Mouse (Mus musculus) embryonic facial prominence, embryonic 14.5 days (tissue): ENCODE results near the gene P2ry2. TPM values are rescaled to one million over a fixed set of nuclear protein-coding genes. Genes with fewer than 3 reads are reported as not detected.
A peak's percentile ranks its signal among the peaks of the same experiment; 100 is the strongest.

Experiments used
- ATAC-seq: fragments of 200-750 bp; cut with Nextera tagmentation; 2 replicates; pipeline ENCODE4 v1.8.0; 2017; ENCODE audit warnings: low read depth, moderate number of reproducible peaks, moderate TSS enrichment
- DNase-seq: peaks from one replicate; pipeline ENCODE4 v3.0.0-alpha.2; 2015; ENCODE audit warnings: low spot score
- H3K27ac ChIP-seq: fragments of 300-500 bp; sonication (generic); replicated peaks from 2 replicates; pipeline ENCODE4 v1.5.1; 2014; ENCODE audit warnings: low read depth, mild to moderate bottlenecking, low read length, moderate library complexity
- H3K27me3 ChIP-seq: fragments of 300-500 bp; sonication (generic); replicated peaks from 2 replicates; pipeline ENCODE4 v1.6.1; 2014; ENCODE audit warnings: low read length; ENCODE audit not compliant: control insufficient read depth, insufficient read depth
- H3K36me3 ChIP-seq: fragments of 300-500 bp; sonication (generic); 2 replicates; pipeline ENCODE4 v1.6.1; 2014; ENCODE audit warnings: low read length, mixed read lengths; ENCODE audit not compliant: control insufficient read depth, insufficient read depth
- H3K4me1 ChIP-seq: fragments of 300-500 bp; sonication (generic); 2 replicates; pipeline ENCODE4 v1.6.1; 2014; ENCODE audit warnings: antibody characterized with exemption, low read length; ENCODE audit not compliant: control insufficient read depth, insufficient read depth
- H3K4me2 ChIP-seq: fragments of 300-500 bp; sonication (generic); 2 replicates; pipeline ENCODE4 v1.6.1; 2014; ENCODE audit warnings: low read depth, mild to moderate bottlenecking, low read length, moderate library complexity, mixed read lengths
- H3K4me3 ChIP-seq: fragments of 300-500 bp; sonication (generic); 2 replicates; pipeline ENCODE4 v1.5.1; 2014; ENCODE audit warnings: low read depth, mild to moderate bottlenecking, low read length
- H3K9ac ChIP-seq: fragments of 300-500 bp; sonication (generic); 2 replicates; pipeline ENCODE4 v1.6.1; 2014; ENCODE audit warnings: low read depth, mild to moderate bottlenecking, low read length, moderate library complexity, mixed read lengths
- H3K9me3 ChIP-seq: fragments of 300-500 bp; sonication (generic); 2 replicates; pipeline ENCODE4 v1.6.1; 2016; ENCODE audit warnings: low read length; ENCODE audit not compliant: control insufficient read depth
- WGBS: fragments of 180-500 bp; shearing (Covaris S2); extraction: QIAGEN DNeasy Blood & Tissue Kit; methylation state at CpG from one replicate; pipeline ENCODE4 v1.1.7; 2014; 5-methylcytosine and 5-hydroxymethylcytosine counted together
- polyA plus RNA-seq: library from polyadenylated mRNA; unstranded; fragments of >200 nt; fragmentation: Nextera tagmentation; extraction: Ambion mirVana; gene quantifications from 2 replicates; pipeline ENCODE4 v1.2.1, GENCODE M21; 2014

P2ry2 gene
- polyA plus RNA-seq, 1 experiment from 2014 or later, result 2.3 TPM

- Histone ChIP-seq H3K4me1 (no peaks in the 10 kb centered on the region), H3K9me3 (no peaks in the 10 kb centered on the region), H3K9ac (no peak overlapping the region), H3K27ac (no peak overlapping the region), H3K4me2 (no peak overlapping the region), H3K4me3 (no peak overlapping the region), H3K36me3 (no peaks in the 10 kb centered on the region), H3K27me3 (no peaks in the 10 kb centered on the region)
- DNase-seq (no peak), ATAC-seq (no peak)
These were observed 18.1 kb upstream of the P2ry2 start for GRCm38 (mm10) chr7:101030756-101031155.

- H3K27ac ChIP-seq, result no peak overlapping the region
- 70% methylated on average over 6 of the region's 6 CpGs for WGBS
- DNase-seq, result no peak
These were observed 16.8 kb upstream of the P2ry2 start for GRCm38 (mm10) chr7:101029446-101029845.

GRCm38 (mm10) chr7:101028991-101029390 is 16.3 kb upstream of the P2ry2 start:
- DNase-seq, result no peak
- Histone ChIP-seq H3K4me1 (no peaks in the 10 kb centered on the region), H3K4me2 (no peak overlapping the region), H3K4me3 (no peak overlapping the region), H3K27ac (no peak overlapping the region), H3K27me3 (no peaks in the 10 kb centered on the region), H3K9me3 (no peaks in the 10 kb centered on the region), H3K9ac (no peak overlapping the region), H3K36me3 (no peaks in the 10 kb centered on the region)
- WGBS, result 79% methylated on average over 9 of the region's 9 CpGs
- ATAC-seq, result no peak

More at GRCm38 (mm10) chr7:101029446-101029845, 16.8 kb upstream of the P2ry2 start:
- no peak overlapping the region for H3K9ac ChIP-seq
- no peak overlapping the region for H3K4me2 ChIP-seq
- H3K36me3 ChIP-seq, result no peaks in the 10 kb centered on the region
- no peaks in the 10 kb centered on the region for H3K27me3 ChIP-seq
- no peak for ATAC-seq
- no peak overlapping the region for H3K4me3 ChIP-seq
- H3K9me3 ChIP-seq, result no peaks in the 10 kb centered on the region
- no peaks in the 10 kb centered on the region for H3K4me1 ChIP-seq

DNA sequence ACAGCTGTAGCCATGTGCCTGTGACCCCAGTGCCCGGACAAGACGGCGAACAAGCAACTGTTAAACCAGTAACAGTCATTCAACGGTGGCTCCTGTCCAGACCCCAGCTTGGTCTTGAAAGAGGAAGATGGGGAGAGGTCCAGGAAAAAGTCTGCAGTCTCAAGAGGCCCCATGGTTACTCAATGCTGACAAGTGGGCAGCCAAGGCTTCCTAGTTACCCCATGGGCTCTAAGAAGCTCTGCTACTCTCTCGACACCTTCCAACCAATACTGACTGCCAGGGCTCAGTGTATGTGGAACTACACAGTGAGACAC is 15.7 kb upstream of the P2ry2 start:
- Histone ChIP-seq H3K4me2 (no peak overlapping the region), H3K9ac (no peak overlapping the region), H3K36me3 (no peaks in the 10 kb centered on the region), H3K4me1 (no peaks in the 10 kb centered on the region), H3K27ac (no peak overlapping the region), H3K4me3 (no peak overlapping the region), H3K27me3 (no peaks in the 10 kb centered on the region), H3K9me3 (no peaks in the 10 kb centered on the region)
- DNase-seq, result no peak
- no peak for ATAC-seq
- 86% methylated on average over 5 of the region's 5 CpGs for WGBS

GRCm38 (mm10) chr7:101027623-101028443 is 15.2 kb upstream of the P2ry2 start:
- H3K36me3 ChIP-seq, result no peaks in the 10 kb centered on the region
- no peaks in the 10 kb centered on the region for H3K4me1 ChIP-seq
- no peak overlapping the region for H3K4me3 ChIP-seq
- H3K9ac ChIP-seq, result no peak overlapping the region
- no peaks in the 10 kb centered on the region for H3K27me3 ChIP-seq
- ATAC-seq, result no peak
- H3K4me2 ChIP-seq, result no peak overlapping the region
- no peak for DNase-seq
- 90% methylated on average over 10 of the region's 10 CpGs for WGBS
- H3K27ac ChIP-seq, result no peak overlapping the region
- H3K9me3 ChIP-seq, result no peaks in the 10 kb centered on the region

DNA sequence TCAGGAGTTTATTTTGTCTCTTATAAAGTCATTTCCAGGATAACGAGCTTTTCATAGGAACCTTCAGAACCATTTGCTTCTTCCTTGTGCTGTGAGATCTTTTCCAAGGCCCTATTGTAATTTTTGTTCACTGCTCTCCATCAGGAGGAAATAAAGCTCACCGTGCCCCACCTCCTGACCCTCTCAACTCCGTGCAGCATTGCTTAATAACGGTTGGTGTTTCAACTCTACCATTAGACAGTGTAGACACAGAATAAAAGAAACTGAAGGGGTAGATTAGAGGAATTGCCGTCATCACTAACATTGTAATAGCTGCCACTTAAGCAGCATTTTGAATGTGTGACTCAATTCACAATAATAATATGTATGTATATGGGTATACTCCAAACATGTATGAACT is 14.2 kb upstream of the P2ry2 start:
- H3K9ac ChIP-seq, result no peak overlapping the region
- ATAC-seq, result no peak
- no peak overlapping the region for H3K4me2 ChIP-seq
- H3K27ac ChIP-seq, result no peak overlapping the region
- H3K36me3 ChIP-seq, result no peaks in the 10 kb centered on the region
- H3K9me3 ChIP-seq, result no peaks in the 10 kb centered on the region
- DNase-seq, result no peak
- 50% methylated on average over 5 of the region's 5 CpGs for WGBS
- H3K27me3 ChIP-seq, result no peaks in the 10 kb centered on the region
- no peak overlapping the region for H3K4me3 ChIP-seq
- H3K4me1 ChIP-seq, result no peaks in the 10 kb centered on the region

GRCm38 (mm10) chr7:101017492-101017891 is 4.8 kb upstream of the P2ry2 start:
- DNase-seq (no peak), ATAC-seq (no peak)
- peaks cover 16% of the 10 kb centered on the region for H3K4me1 ChIP-seq
- no peaks in the 10 kb centered on the region for H3K36me3 ChIP-seq
- peaks cover 11% of the 10 kb centered on the region for H3K27me3 ChIP-seq
- H3K27ac ChIP-seq, result no peak overlapping the region
- H3K4me2 ChIP-seq, result no peak overlapping the region
- no peak overlapping the region for H3K4me3 ChIP-seq
- no peak overlapping the region for H3K9ac ChIP-seq
- H3K9me3 ChIP-seq, result no peaks in the 10 kb centered on the region
- WGBS, result 52% methylated on average over 6 of the region's 6 CpGs

DNA sequence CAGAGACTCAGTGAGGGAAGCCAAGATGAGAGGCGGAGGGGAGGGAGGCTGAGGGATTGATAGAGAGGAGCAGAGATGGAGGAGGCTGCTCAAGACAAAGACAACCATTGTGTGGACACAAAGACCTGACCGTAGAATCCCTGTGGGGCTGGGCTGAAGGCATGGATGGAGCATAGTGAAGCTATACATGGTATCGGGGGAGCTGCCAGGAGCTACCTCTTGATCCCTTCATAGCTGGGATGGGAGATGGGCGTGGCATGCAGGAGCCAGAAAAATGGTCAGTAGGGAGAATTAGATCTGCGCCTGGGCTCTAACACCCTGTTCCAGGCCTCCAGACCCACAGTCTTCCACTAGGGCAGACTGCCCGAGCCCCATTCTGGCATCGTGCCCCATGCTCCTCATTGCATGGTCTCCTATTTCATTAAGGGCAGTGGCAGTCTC is 4.4 kb upstream of the P2ry2 start:
- Histone ChIP-seq H3K4me2 (no peak overlapping the region), H3K4me1 (peaks cover 20% of the 10 kb centered on the region), H3K36me3 (no peaks in the 10 kb centered on the region), H3K27ac (no peak overlapping the region; the same call in 1 of the 2 replicates), H3K4me3 (no peak overlapping the region), H3K9ac (no peak overlapping the region), H3K9me3 (no peaks in the 10 kb centered on the region), H3K27me3 (peaks cover 15% of the 10 kb centered on the region)
- ATAC-seq (peak; percentile 63), DNase-seq (peak; percentile 57)
- WGBS, result 49% methylated on average over 7 of the region's 7 CpGs

- Histone ChIP-seq H3K4me3 (no peak overlapping the region), H3K36me3 (no peaks in the 10 kb centered on the region), H3K27ac (no peak overlapping the region), H3K9me3 (no peaks in the 10 kb centered on the region), H3K27me3 (peaks cover 33% of the 10 kb centered on the region), H3K9ac (no peak overlapping the region), H3K4me2 (no peak overlapping the region), H3K4me1 (peaks cover 21% of the 10 kb centered on the region)
- ATAC-seq (no peak), DNase-seq (no peak)
- WGBS, result 58% methylated on average over 1 of the region's 1 CpGs
These were observed 2.3 kb upstream of the P2ry2 start for GRCm38 (mm10) chr7:101014985-101015384.
